Mouse (Mus musculus): ENCODE results near the gene Nfasc. TPM values are rescaled to one million over a fixed set of nuclear protein-coding genes. Genes with fewer than 3 reads are reported as not detected.

Gene Nfasc
- polyA plus RNA-seq, 1 experiment = 0.01 TPM

- H3K27me3 ChIP-seq (replicated peaks) = peaks cover 86% of the 10 kb centered on the region
- TF ChIP-seq FLI1 (IDR thresholded peaks at IDR 0.05; ENCODE audit: low read length) = no peak
- no peak for TF ChIP-seq GATA1 (IDR thresholded peaks at IDR 0.05; ENCODE audit: borderline replicate concordance, low read length)
- no peaks in the 10 kb centered on the region for H3K36me3 ChIP-seq (replicated peaks; ENCODE audit: low read length)
These were observed 168.7 kb downstream of the Nfasc start for GRCm38 (mm10) chr1:132572851-132573250.

GRCm38 (mm10) chr1:132571613-132572012 is 170.0 kb downstream of the Nfasc start:
- Histone ChIP-seq H3K36me3 (replicated peaks; ENCODE audit: low read length) (no peaks in the 10 kb centered on the region), H3K27me3 (replicated peaks) (peaks cover 86% of the 10 kb centered on the region), H3K4me1 (peaks cover 5% of the 10 kb centered on the region; the same call in 1 of the 2 replicates), H3K4me3 (replicated peaks) (no peak overlapping the region), H3K9me3 (no peaks in the 10 kb centered on the region)
- TF ChIP-seq GATA1 (IDR thresholded peaks at IDR 0.05; ENCODE audit: borderline replicate concordance, low read length) = no peak
- no peak for TF ChIP-seq FLI1 (IDR thresholded peaks at IDR 0.05; ENCODE audit: low read length)

More at GRCm38 (mm10) chr1:132572851-132573250, 168.7 kb downstream of the Nfasc start:
- no peaks in the 10 kb centered on the region for H3K9me3 ChIP-seq
- H3K4me3 ChIP-seq (replicated peaks) = no peak overlapping the region
- no peaks in the 10 kb centered on the region; the same call in 1 of the 2 replicates for H3K4me1 ChIP-seq

- H3K4me3 ChIP-seq (replicated peaks) = no peak overlapping the region
- no peaks in the 10 kb centered on the region for H3K9me3 ChIP-seq
- H3K36me3 ChIP-seq (replicated peaks; ENCODE audit: low read length) = no peaks in the 10 kb centered on the region
- H3K27me3 ChIP-seq (replicated peaks) = peaks cover 90% of the 10 kb centered on the region
- peaks cover 8% of the 10 kb centered on the region for H3K4me1 ChIP-seq
- TF ChIP-seq GATA1 (IDR thresholded peaks at IDR 0.05; ENCODE audit: borderline replicate concordance, low read length) (no peak), FLI1 (IDR thresholded peaks at IDR 0.05; ENCODE audit: low read length) (no peak)
These were observed 170.7 kb downstream of the Nfasc start for GRCm38 (mm10) chr1:132570906-132571305.

- Histone ChIP-seq H3K4me1 (peaks cover 15% of the 10 kb centered on the region), H3K36me3 (replicated peaks; ENCODE audit: low read length) (no peaks in the 10 kb centered on the region), H3K4me3 (replicated peaks) (no peak overlapping the region), H3K27me3 (replicated peaks) (peaks cover 91% of the 10 kb centered on the region), H3K9me3 (no peaks in the 10 kb centered on the region)
- TF ChIP-seq FLI1 (IDR thresholded peaks at IDR 0.05; ENCODE audit: low read length) (no peak), GATA1 (IDR thresholded peaks at IDR 0.05; ENCODE audit: borderline replicate concordance, low read length) (no peak)
These were observed 171.4 kb downstream of the Nfasc start for GRCm38 (mm10) chr1:132570068-132570780.

- Histone ChIP-seq H3K36me3 (replicated peaks; ENCODE audit: low read length) (no peaks in the 10 kb centered on the region), H3K4me1 (peaks cover 19% of the 10 kb centered on the region), H3K4me3 (replicated peaks) (no peak overlapping the region), H3K9me3 (no peaks in the 10 kb centered on the region), H3K27me3 (replicated peaks) (peaks cover 93% of the 10 kb centered on the region)
- TF ChIP-seq GATA1 (IDR thresholded peaks at IDR 0.05; ENCODE audit: borderline replicate concordance, low read length) = no peak
- no peak for TF ChIP-seq FLI1 (IDR thresholded peaks at IDR 0.05; ENCODE audit: low read length)
These were observed 172.1 kb downstream of the Nfasc start for GRCm38 (mm10) chr1:132569516-132569915.

GRCm38 (mm10) chr1:132567336-132568125 is 174.1 kb downstream of the Nfasc start:
- H3K4me1 ChIP-seq = peaks cover 24% of the 10 kb centered on the region
- H3K4me3 ChIP-seq (replicated peaks) = no peak overlapping the region
- TF ChIP-seq FLI1 (IDR thresholded peaks at IDR 0.05; ENCODE audit: low read length) (no peak), GATA1 (IDR thresholded peaks at IDR 0.05; ENCODE audit: borderline replicate concordance, low read length) (no peak)
- H3K9me3 ChIP-seq = no peaks in the 10 kb centered on the region
- no peaks in the 10 kb centered on the region for H3K36me3 ChIP-seq (replicated peaks; ENCODE audit: low read length)
- peaks cover 92% of the 10 kb centered on the region for H3K27me3 ChIP-seq (replicated peaks)

- Histone ChIP-seq H3K36me3 (replicated peaks; ENCODE audit: low read length) (no peaks in the 10 kb centered on the region), H3K9me3 (no peaks in the 10 kb centered on the region), H3K4me1 (peaks cover 24% of the 10 kb centered on the region), H3K4me3 (replicated peaks) (no peak overlapping the region), H3K27me3 (replicated peaks) (peaks cover 91% of the 10 kb centered on the region)
- TF ChIP-seq FLI1 (IDR thresholded peaks at IDR 0.05; ENCODE audit: low read length) (no peak), GATA1 (IDR thresholded peaks at IDR 0.05; ENCODE audit: borderline replicate concordance, low read length) (no peak)
These were observed 175.8 kb downstream of the Nfasc start for GRCm38 (mm10) chr1:132565766-132566165.

- no peaks in the 10 kb centered on the region for H3K9me3 ChIP-seq
- no peak for TF ChIP-seq FLI1 (IDR thresholded peaks at IDR 0.05; ENCODE audit: low read length)
- no peak for TF ChIP-seq GATA1 (IDR thresholded peaks at IDR 0.05; ENCODE audit: borderline replicate concordance, low read length)
- no peaks in the 10 kb centered on the region for H3K36me3 ChIP-seq (replicated peaks; ENCODE audit: low read length)
- no peak overlapping the region for H3K4me3 ChIP-seq (replicated peaks)
- H3K4me1 ChIP-seq = peaks cover 24% of the 10 kb centered on the region
- peaks cover 91% of the 10 kb centered on the region for H3K27me3 ChIP-seq (replicated peaks)
These were observed 176.7 kb downstream of the Nfasc start for GRCm38 (mm10) chr1:132564946-132565345.

- H3K4me1 ChIP-seq = peaks cover 33% of the 10 kb centered on the region
- H3K9me3 ChIP-seq = no peaks in the 10 kb centered on the region
- H3K27me3 ChIP-seq (replicated peaks) = peaks cover 92% of the 10 kb centered on the region
- H3K4me3 ChIP-seq (replicated peaks) = no peak overlapping the region
- TF ChIP-seq FLI1 (IDR thresholded peaks at IDR 0.05; ENCODE audit: low read length) (no peak), GATA1 (IDR thresholded peaks at IDR 0.05; ENCODE audit: borderline replicate concordance, low read length) (no peak)
- no peaks in the 10 kb centered on the region for H3K36me3 ChIP-seq (replicated peaks; ENCODE audit: low read length)
These were observed 179.2 kb downstream of the Nfasc start for GRCm38 (mm10) chr1:132562337-132562795.

All from megakaryocyte, embryonic 14.5 days (primary cell).